8 mouse cellular contexts compared by ENCODE assay signal in the genomic region with DNA sequence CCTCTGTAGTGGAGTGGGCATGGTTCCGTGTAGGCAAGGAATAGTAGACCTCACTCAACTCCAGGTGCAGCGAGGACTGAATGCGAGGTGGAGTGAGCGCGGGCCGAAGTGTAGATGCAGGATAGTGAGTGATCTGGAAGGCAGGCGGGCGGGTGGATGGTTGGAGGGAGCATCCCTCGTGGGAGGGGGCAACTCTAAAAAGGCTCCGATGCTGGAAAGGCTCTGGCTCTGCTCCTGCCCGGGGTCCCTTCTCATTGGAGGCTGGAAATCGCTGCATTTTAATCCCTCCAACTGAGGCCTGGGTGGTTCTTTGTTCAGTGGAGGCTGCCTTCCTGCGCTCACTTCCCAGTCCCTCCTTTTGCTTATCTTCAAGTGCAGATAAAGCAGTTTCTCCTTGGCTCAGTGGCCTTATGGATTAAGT. TPM values are rescaled to one million over a fixed set of nuclear protein-coding genes. Genes with fewer than 3 reads are reported as not detected.
DNase-seq lines count a peak whose midpoint lies in the region; ATAC-seq and TF ChIP-seq lines count a peak whose summit lies in the region.

No protein-coding gene starts in this region.

- DNase-seq in cerebellum, postnatal 10 days: peak; percentile 70 to 73
- no peak for DNase-seq in cerebellum, postnatal 25 days
- no peak for DNase-seq in spleen, adult 2 months (ENCODE audit: low read depth in 1 of 2, low spot score in 2 of 2)
- no peak for DNase-seq in spleen, postnatal 10 days (ENCODE audit: low spot score in 2 of 2)
- peak; percentile 40 for DNase-seq in liver
- DNase-seq in adrenal gland, adult 2 months: no peak
- no peak for DNase-seq in left cerebral cortex, adult 9 months (ENCODE audit: low spot score in 2 of 2)

- TF ChIP-seq CTCF in spleen, adult 2 months (IDR thresholded peaks at IDR 0.05; ENCODE audit: extremely low read depth, insufficient read depth, insufficient read length, insufficient replicate concordance): no peak

- peak overlapping the region; percentile 36; the same call in 1 of the 2 replicates for H3K4me3 ChIP-seq in spleen, adult 2 months (ENCODE audit: extremely low read depth, insufficient read depth, insufficient read length)

- peaks cover 2% of the 10 kb centered on the region; the same call in 1 of the 2 replicates for H3K27me3 ChIP-seq in spleen, adult 2 months (ENCODE audit: control insufficient read depth, insufficient read depth, low read length)

- no peak for ATAC-seq in inflammation-experienced regulatory T-cells, adult 6 months

- 17% methylated on average over 13 of the region's 13 CpGs for WGBS in spleen, adult 2 months

- H3K4me1 ChIP-seq in spleen, adult 2 months (ENCODE audit: control insufficient read depth, insufficient read depth, insufficient read length): peaks cover 9% of the 10 kb centered on the region

- no peak overlapping the region for H3K27ac ChIP-seq in spleen, adult 2 months (ENCODE audit: insufficient read depth, low read length)

- H3K36me3 ChIP-seq in spleen, adult 2 months (ENCODE audit: control insufficient read depth, insufficient read depth, low read length): no peaks in the 10 kb centered on the region

- no peak for TF ChIP-seq POLR2A in spleen, adult 2 months (IDR thresholded peaks at IDR 0.05; ENCODE audit: low read depth, low read length)

RNA-seq across cellular contexts. Expression of a gene that starts 1.3 kb away (rescaled TPM):
- 4.0 and 4.6 TPM in 2 replicates for polyA plus RNA-seq in spleen, adult 2 months (2012; rRNA removed)
- polyA plus RNA-seq in inflammation-experienced regulatory T-cells, adult 6 months (2017; shearing (Covaris generic)): under 1 TPM in 2 of 3 experiments, not detected in 1; 0.39 to 0.49 TPM
- 10 to 100 TPM in 1 of 2 experiments, 1 to 10 TPM in 1; 6.2 to 11.0 TPM for total RNA-seq in adrenal gland, adult 2 months (2021)
- 13.7 and 15.9 TPM in 2 replicates for polyA plus RNA-seq in adrenal gland, adult 2 months (2012; rRNA removed)

RNA-seq across cellular contexts. Expression of a gene that starts 15.7 kb away (rescaled TPM):
- 1.8 and 2.7 TPM in 2 replicates for polyA plus RNA-seq in spleen, adult 2 months (2012; rRNA removed)
- polyA plus RNA-seq in inflammation-experienced regulatory T-cells, adult 6 months (2017; shearing (Covaris generic)): under 1 TPM; 0.34 to 0.95 (median 0.93) TPM
- total RNA-seq in adrenal gland, adult 2 months (2021): 1 to 10 TPM; 5.4 to 7.8 TPM
- polyA plus RNA-seq in adrenal gland, adult 2 months (2012; rRNA removed): 3.3 and 3.7 TPM in 2 replicates

RNA-seq across cellular contexts. Expression of a gene that starts 16.3 kb away (rescaled TPM):
- 0.12 TPM in 1 of 2 replicates, not detected in the other for polyA plus RNA-seq in spleen, adult 2 months (2012; rRNA removed)
- polyA plus RNA-seq in inflammation-experienced regulatory T-cells, adult 6 months (2017; shearing (Covaris generic)): not detected
- total RNA-seq in adrenal gland, adult 2 months (2021): under 1 TPM; 0.32 to 0.35 TPM
- 0.07 and 0.13 TPM in 2 replicates for polyA plus RNA-seq in adrenal gland, adult 2 months (2012; rRNA removed)

RNA-seq across cellular contexts. Expression of a gene that starts 22.7 kb away (rescaled TPM):
- not detected in 2 replicates for polyA plus RNA-seq in spleen, adult 2 months (2012; rRNA removed)
- not detected for polyA plus RNA-seq in inflammation-experienced regulatory T-cells, adult 6 months (2017; shearing (Covaris generic))
- 1 to 10 TPM; 3.9 to 5.0 TPM for total RNA-seq in adrenal gland, adult 2 months (2021)
- 7.4 and 8.4 TPM in 2 replicates for polyA plus RNA-seq in adrenal gland, adult 2 months (2012; rRNA removed)

RNA-seq across cellular contexts. Expression of a gene that starts 55.3 kb away (rescaled TPM):
- polyA plus RNA-seq in spleen, adult 2 months (2012; rRNA removed): 0.65 and 1.0 TPM in 2 replicates
- 1 to 10 TPM; 1.7 to 3.5 (median 2.1) TPM for polyA plus RNA-seq in inflammation-experienced regulatory T-cells, adult 6 months (2017; shearing (Covaris generic))
- total RNA-seq in adrenal gland, adult 2 months (2021): 10 to 100 TPM in 1 of 2 experiments, 1 to 10 TPM in 1; 2.8 to 23.9 TPM
- 5.8 and 6.9 TPM in 2 replicates for polyA plus RNA-seq in adrenal gland, adult 2 months (2012; rRNA removed)

Comparison
In these comparisons a context has a peak if more than half of its experiments do, and no peak if none do; other contexts are left out.
1. DNase-seq: peak in cerebellum, postnatal 10 days (2 of 2) and liver (single experiment); none in cerebellum, postnatal 25 days (0 of 2), spleen, adult 2 months (0 of 2), spleen, postnatal 10 days (0 of 2), adrenal gland, adult 2 months (single experiment) and left cerebral cortex, adult 9 months (0 of 2).